Mouse (Mus musculus): Measurements from ENCODE around the gene Ccl27a. TPM values are rescaled to one million over a fixed set of nuclear protein-coding genes. Genes with fewer than 3 reads are reported as not detected.
"Not testable (repeated sequence)": the region's sequence is repeated elsewhere in the genome, so short reads cannot be mapped to it uniquely, and the experiment has no call there.

Gene Ccl27a
- polyA plus RNA-seq, 1 experiment from 2014 or later: 24.5 TPM

- H3K9ac ChIP-seq (replicated peaks; ENCODE audit: low read depth); H3K4me2 ChIP-seq (replicated peaks; ENCODE audit: low read depth, low read length); ATAC-seq; H3K9me3 ChIP-seq (ENCODE audit: low read length); H3K27ac ChIP-seq (ENCODE audit: low read length); H3K27me3 ChIP-seq (replicated peaks; ENCODE audit: insufficient read depth, low read length); H3K36me3 ChIP-seq (ENCODE audit: insufficient read depth, low read length); H3K4me3 ChIP-seq (ENCODE audit: low read depth, low read length); DNase-seq (ENCODE audit: low spot score): not testable (repeated sequence)
- peaks cover 13% of the 10 kb centered on the region; the same call in 1 of the 2 replicates for H3K4me1 ChIP-seq (ENCODE audit: insufficient read depth, low read depth, low read length)
- 79% methylated on average over 3 of the region's 6 CpGs for WGBS
Observed at GRCm38 (mm10) chr4:41763176-41763575, 10.9 kb downstream of the Ccl27a start.

DNA sequence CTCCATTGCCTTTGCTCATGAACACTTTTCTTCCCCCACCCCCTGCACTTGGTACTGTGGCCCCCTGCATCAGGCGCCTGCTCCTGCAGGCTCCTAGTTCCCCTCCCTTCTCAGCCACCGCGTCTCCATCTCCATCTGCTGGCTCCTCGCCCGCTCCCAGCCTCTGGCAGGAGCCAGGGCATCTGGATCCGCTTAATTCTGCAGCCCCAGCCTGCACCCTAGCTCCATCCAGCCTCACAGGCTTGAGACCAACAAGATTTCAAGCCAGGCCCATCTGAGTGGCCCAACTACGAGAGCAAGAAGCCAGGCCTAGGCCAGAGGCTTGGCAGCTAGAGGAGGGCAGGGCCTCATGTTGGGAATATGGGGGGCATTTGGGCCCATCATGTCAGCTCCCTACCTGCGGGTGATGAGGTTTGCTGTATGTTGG is 11.3 kb downstream of the Ccl27a start:
- not testable (repeated sequence) for H3K4me3 ChIP-seq (ENCODE audit: low read depth, low read length); ATAC-seq; H3K36me3 ChIP-seq (ENCODE audit: insufficient read depth, low read length); H3K9me3 ChIP-seq (ENCODE audit: low read length); H3K27ac ChIP-seq (ENCODE audit: low read length); H3K9ac ChIP-seq (replicated peaks; ENCODE audit: low read depth); H3K27me3 ChIP-seq (replicated peaks; ENCODE audit: insufficient read depth, low read length)
- Histone ChIP-seq H3K4me2 (replicated peaks; ENCODE audit: low read depth, low read length) (0 out of 2 replicates have a peak overlapping the region, but pooled peaks have one; percentile 11), H3K4me1 (ENCODE audit: insufficient read depth, low read depth, low read length) (peaks cover 13% of the 10 kb centered on the region; the same call in 1 of the 2 replicates)
- WGBS: 47% methylated on average over 8 of the region's 8 CpGs
- peak; percentile 23 for DNase-seq (ENCODE audit: low spot score)

DNA sequence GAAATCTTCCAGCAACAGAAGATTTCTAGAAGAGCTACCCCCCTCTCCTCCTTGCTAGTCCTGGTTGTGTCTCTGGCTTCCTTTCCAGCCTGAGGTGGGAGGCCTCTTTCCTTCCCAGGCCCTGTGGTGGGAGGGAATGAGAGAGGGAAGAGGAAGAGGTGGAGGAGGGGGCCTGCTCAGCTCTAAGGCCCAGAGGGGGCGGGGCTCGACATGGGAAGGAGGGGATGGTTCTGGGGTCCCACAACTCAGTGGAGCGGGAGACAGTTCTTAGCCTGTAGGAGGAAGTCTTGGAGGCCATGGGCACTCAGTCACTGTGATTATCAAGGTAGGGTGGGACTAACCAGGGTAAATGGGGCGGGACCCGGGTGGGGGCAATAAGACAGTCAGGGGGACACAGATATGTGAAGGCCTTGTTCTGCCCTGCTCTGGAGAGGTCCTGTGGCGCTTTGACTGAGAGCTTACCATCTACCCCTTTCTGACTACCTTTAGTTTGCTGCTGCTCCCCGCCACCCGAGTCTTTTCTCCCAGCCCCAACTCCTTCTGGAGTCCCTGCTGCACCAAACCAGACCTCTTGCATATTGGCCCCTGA is 11.9 kb downstream of the Ccl27a start:
- DNase-seq (ENCODE audit: low spot score) (peak; percentile 15), ATAC-seq (no peak)
- Histone ChIP-seq H3K4me1 (ENCODE audit: insufficient read depth, low read depth, low read length) (peaks cover 13% of the 10 kb centered on the region; the same call in 1 of the 2 replicates), H3K9me3 (ENCODE audit: low read length) (no peaks in the 10 kb centered on the region), H3K27ac (ENCODE audit: low read length) (peak overlapping the region; percentile 92), H3K9ac (replicated peaks; ENCODE audit: low read depth) (no peak overlapping the region), H3K36me3 (ENCODE audit: insufficient read depth, low read length) (no peaks in the 10 kb centered on the region), H3K4me2 (replicated peaks; ENCODE audit: low read depth, low read length) (peak overlapping the region; percentile 11; the same call in 1 of the 2 replicates), H3K27me3 (replicated peaks; ENCODE audit: insufficient read depth, low read length) (no peaks in the 10 kb centered on the region), H3K4me3 (ENCODE audit: low read depth, low read length) (no peak overlapping the region)
- 41% methylated on average over 7 of the region's 8 CpGs for WGBS
- TF ChIP-seq CTCF (IDR thresholded peaks at IDR 0.05) (no peak), EP300 (IDR thresholded peaks at IDR 0.05) (no peak)

- H3K27ac ChIP-seq (ENCODE audit: low read length): peak overlapping the region; percentile 92
- ATAC-seq (no peak), DNase-seq (ENCODE audit: low spot score) (peak; percentile 32)
- no peaks in the 10 kb centered on the region for H3K36me3 ChIP-seq (ENCODE audit: insufficient read depth, low read length)
- H3K4me3 ChIP-seq (ENCODE audit: low read depth, low read length): no peak overlapping the region
- no peak for TF ChIP-seq EP300 (IDR thresholded peaks at IDR 0.05)
- TF ChIP-seq CTCF (IDR thresholded peaks at IDR 0.05): no peak
- H3K9ac ChIP-seq (replicated peaks; ENCODE audit: low read depth): no peak overlapping the region
- peak overlapping the region; percentile 57 for H3K4me2 ChIP-seq (replicated peaks; ENCODE audit: low read depth, low read length)
- H3K27me3 ChIP-seq (replicated peaks; ENCODE audit: insufficient read depth, low read length): no peaks in the 10 kb centered on the region
- H3K4me1 ChIP-seq (ENCODE audit: insufficient read depth, low read depth, low read length): peaks cover 13% of the 10 kb centered on the region; the same call in 1 of the 2 replicates
- no peaks in the 10 kb centered on the region for H3K9me3 ChIP-seq (ENCODE audit: low read length)
Observed at GRCm38 (mm10) chr4:41761680-41762079, 12.4 kb downstream of the Ccl27a start.

DNA sequence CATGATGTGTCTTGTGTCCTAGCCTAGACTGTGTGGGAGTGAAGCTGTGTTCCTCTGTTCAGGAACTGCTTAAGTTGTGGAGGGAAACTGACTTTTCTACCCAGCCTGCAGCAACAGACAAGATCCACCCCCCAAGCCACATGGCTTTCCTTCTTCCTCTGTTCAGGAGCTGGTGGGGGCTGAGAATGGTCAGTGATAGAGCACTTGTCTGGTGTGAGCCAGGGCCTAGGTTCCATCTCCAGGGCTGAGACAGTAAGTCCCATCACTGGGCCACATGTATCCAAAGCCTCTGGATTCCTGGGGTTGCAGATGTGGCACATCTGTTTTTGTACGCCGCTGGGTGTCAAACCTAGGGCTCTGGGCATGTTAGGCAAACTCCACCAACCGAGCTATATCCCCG is 13.1 kb downstream of the Ccl27a start:
- no peaks in the 10 kb centered on the region for H3K27me3 ChIP-seq (replicated peaks; ENCODE audit: insufficient read depth, low read length)
- H3K36me3 ChIP-seq (ENCODE audit: insufficient read depth, low read length): no peaks in the 10 kb centered on the region
- peak overlapping the region; percentile 32; the same call in 1 of the 2 replicates for H3K9ac ChIP-seq (replicated peaks; ENCODE audit: low read depth)
- peak overlapping the region; percentile 92 for H3K27ac ChIP-seq (ENCODE audit: low read length)
- H3K4me1 ChIP-seq (ENCODE audit: insufficient read depth, low read depth, low read length): peaks cover 17% of the 10 kb centered on the region; the same call in 1 of the 2 replicates
- TF ChIP-seq CTCF (IDR thresholded peaks at IDR 0.05): no peak
- TF ChIP-seq EP300 (IDR thresholded peaks at IDR 0.05): no peak
- no peaks in the 10 kb centered on the region for H3K9me3 ChIP-seq (ENCODE audit: low read length)
- H3K4me2 ChIP-seq (replicated peaks; ENCODE audit: low read depth, low read length): peak overlapping the region; percentile 57
- H3K4me3 ChIP-seq (ENCODE audit: low read depth, low read length): peak overlapping the region; percentile 41
- peak; percentile 16; the same call in 1 of the 2 replicates for ATAC-seq
- 61% methylated on average over 4 of the region's 4 CpGs for WGBS
- DNase-seq (ENCODE audit: low spot score): no peak

DNA sequence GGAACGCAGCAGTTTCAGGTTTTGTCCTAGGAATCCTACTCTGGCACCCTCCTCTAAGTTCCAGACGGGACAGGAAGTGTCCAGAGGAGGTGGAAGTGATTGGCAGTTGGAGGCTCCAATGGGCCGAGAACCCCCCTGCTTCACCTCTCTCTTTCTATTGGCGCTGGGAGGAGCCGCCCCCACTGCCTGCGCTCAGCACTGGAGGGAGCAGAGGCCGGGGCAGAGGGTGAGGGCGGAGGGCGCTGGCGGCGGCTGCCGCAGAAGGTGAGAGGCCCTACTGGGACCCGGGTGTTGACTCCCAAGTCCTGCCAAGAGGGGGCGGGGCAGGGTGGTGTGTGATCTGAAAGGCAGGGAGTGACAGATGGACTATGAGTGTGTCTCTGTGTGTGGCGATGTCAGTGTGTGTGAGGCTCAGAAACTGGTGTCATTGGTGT is 13.7 kb downstream of the Ccl27a start:
- peak overlapping the region; percentile 46 for H3K9ac ChIP-seq (replicated peaks; ENCODE audit: low read depth)
- peak; percentile 50 for TF ChIP-seq CTCF (IDR thresholded peaks at IDR 0.05)
- TF ChIP-seq EP300 (IDR thresholded peaks at IDR 0.05): 0 out of 2 replicates have a peak, but pooled peaks have one; percentile 9
- ATAC-seq (peak; percentile 95), DNase-seq (ENCODE audit: low spot score) (peak; percentile 98)
- H3K9me3 ChIP-seq (ENCODE audit: low read length): no peaks in the 10 kb centered on the region
- peak overlapping the region; percentile 41 for H3K4me3 ChIP-seq (ENCODE audit: low read depth, low read length)
- H3K4me2 ChIP-seq (replicated peaks; ENCODE audit: low read depth, low read length): peak overlapping the region; percentile 57
- peak overlapping the region; percentile 92 for H3K27ac ChIP-seq (ENCODE audit: low read length)
- H3K36me3 ChIP-seq (ENCODE audit: insufficient read depth, low read length): no peaks in the 10 kb centered on the region
- H3K27me3 ChIP-seq (replicated peaks; ENCODE audit: insufficient read depth, low read length): no peaks in the 10 kb centered on the region
- WGBS: 0% methylated on average over 13 of the region's 15 CpGs
- H3K4me1 ChIP-seq (ENCODE audit: insufficient read depth, low read depth, low read length): peaks cover 17% of the 10 kb centered on the region; the same call in 1 of the 2 replicates
